Mouse (Mus musculus) left cerebral cortex, postnatal 14 days (tissue): ENCODE measurements around the gene Gpr160. TPM values are rescaled to one million over a fixed set of nuclear protein-coding genes. Genes with fewer than 3 reads are reported as not detected.
"Not testable (repeated sequence)": the region's sequence is repeated elsewhere in the genome, so short reads cannot be mapped to it uniquely, and the experiment has no call there.

Source experiments
- DNase-seq, 2 experiments: peaks; one replicate each; pipeline ENCODE4 v3.0.0; 2021 to 2022; ENCODE audit warnings: low spot score in 2 of 2, mixed read lengths in 1 of 2
- intact Hi-C: fragments of 180-260 bp; cut with DNase I; formaldehyde crosslinking; loops from one replicate; pipeline ENCODE4 v1.15.1; 2025
- long read RNA-seq, 2 experiments: library from polyadenylated mRNA; stranded (forward); transcript quantifications; one replicate each; pipeline ENCODE4 v2.0.0; 2021
- total RNA-seq, 2 experiments: library from RNA; stranded (reverse); gene quantifications; 2 replicates each; pipeline ENCODE4 v1.2.3; 2021

Gene Gpr160
- under 1 TPM; 0.22 to 0.53 TPM for total RNA-seq
- long read RNA-seq, experiment 1, partial matches to known transcripts = 0 of 1 reads
- long read RNA-seq, experiment 1, other reads (novel, unspliced or antisense) = 0 of 1 reads
- long read RNA-seq, experiment 2 = 0 reads

DNA sequence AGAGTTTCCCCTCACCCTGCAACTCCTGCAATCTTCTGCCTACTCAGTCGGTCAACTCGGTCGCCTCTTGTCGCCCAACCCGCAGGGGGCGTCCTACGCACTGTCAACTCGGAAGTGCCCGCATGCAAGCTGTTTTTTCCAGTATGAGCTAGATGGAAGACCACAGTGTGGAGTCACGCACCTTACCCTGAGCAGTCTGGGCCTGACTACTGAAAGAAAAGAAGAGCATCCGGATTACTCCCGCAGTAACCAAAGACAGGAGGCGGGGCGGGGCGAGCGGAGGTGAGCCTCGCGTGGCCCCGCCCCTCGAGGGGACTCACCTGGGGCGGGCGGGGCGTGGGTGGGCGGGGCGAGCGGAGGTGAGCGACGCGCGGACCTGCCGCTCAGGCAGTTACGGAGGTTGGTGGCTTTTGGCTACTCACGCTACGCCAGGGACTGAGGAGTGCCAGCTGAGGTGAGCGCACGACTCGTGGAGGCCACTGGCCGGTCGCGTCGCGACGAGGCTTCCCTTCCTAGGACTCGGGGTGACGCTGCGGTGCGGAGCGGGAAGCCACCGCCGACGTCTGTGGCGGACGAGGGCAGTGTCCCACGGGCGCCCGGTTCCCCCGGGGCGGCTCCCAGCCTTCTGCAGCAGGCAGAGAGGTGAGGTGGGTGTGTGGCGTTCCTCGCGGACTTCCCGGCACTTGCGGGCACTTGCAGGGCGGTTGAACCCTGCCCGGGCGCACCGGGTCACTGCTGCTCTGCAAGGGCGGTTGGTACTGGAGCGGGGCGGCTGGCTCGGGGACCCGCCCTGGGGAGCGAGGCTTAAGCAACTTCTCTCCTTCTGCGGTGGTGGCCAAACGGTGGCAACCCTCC lies at the start of gene Gpr160:
TSS of gene Gpr160 (plus strand) at position 347 of the 855 bp plus-strand sequence.
- intact Hi-C loops = no loop called here
- DNase-seq = peak; percentile 63 to 64

DNA sequence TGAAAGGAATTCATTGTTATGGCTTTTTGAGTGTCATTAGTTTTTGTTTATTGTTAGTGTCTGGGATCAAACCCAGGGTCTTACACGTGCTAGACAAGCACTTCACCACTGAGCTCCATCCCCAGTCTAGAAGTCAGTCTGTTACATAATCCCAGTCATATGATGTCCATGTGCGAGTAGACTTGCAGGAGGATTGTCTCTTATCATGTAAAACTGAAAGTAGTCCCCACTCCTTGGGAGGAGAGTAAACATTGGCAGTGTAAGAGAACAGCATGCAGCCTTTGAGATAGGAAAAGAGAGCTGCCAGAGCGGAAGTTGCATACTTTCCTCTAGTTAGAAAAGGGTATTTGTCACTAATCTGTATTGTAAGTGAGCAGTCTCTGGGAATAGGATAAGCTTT lies 42.9 kb upstream of the Gpr160 start:
- intact Hi-C loops = loop anchor here (5.0 kb wide), 1 partner anchor 211 kb away; the partner anchor contains the start of gene Mynn
- no peak for DNase-seq

DNA sequence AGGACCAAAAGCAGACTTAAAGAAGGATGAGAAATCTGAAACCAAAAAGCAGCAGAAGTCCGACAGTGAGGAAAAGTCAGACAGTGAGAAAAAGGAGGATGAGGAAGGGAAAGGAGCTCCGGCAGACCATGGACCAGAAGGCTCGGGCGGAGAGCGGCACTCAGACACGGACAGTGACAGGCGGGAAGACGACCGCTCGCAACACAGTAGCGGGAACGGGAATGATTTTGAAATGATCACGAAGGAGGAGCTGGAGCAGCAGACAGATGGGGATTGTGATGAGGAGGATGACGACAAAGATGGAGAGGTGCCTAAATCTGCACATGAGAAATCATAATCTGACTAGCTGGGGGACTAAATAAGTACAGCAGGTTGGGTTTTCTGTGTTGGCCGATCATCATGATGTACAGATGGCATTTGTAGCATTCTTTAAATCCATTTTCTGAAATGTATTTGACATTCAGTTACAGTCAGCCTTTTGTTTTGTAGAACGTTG lies 37.1 kb upstream of the Gpr160 start:
- DNase-seq = no peak
- intact Hi-C loops = no loop called here

DNA sequence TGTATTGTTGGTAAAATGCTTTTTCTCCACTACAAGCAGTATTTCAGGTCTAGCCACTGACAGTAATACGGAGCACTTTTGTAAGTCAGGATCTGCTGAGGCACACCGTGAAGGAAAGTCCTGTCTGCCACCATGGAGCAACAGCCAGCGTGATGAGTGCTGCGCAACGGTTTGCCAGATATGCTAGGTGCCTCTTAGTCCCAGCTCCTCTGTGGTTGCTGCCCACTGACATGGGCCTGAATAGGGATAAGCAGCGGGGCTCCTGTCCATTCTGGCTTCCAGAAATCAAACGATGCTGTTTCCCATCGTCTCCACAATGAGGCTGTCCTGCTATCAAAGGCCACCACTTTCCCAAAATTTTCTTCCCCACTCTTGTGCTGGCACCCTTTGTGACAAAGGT lies 33.6 kb upstream of the Gpr160 start:
- intact Hi-C loops = no loop called here
- DNase-seq = no peak

DNA sequence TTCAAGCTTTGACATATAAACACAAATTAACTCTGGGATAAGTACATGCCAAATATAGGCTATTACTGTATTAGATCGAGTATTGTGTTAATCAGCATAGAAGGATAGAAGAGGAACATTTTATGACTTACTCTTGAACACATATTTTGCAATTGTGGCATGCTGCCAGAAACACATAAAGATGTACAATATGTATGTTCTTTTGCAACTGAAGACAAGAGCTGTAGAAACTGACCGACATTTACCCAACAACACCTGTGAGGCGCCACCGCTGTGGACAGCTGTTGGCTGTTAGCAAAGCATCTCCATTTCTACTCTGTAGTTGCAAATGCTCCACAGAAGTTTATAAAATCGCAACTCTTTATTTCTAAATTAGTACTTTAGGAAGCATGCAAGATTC lies 29.7 kb upstream of the Gpr160 start:
- no peak for DNase-seq
- intact Hi-C loops = no loop called here

DNA sequence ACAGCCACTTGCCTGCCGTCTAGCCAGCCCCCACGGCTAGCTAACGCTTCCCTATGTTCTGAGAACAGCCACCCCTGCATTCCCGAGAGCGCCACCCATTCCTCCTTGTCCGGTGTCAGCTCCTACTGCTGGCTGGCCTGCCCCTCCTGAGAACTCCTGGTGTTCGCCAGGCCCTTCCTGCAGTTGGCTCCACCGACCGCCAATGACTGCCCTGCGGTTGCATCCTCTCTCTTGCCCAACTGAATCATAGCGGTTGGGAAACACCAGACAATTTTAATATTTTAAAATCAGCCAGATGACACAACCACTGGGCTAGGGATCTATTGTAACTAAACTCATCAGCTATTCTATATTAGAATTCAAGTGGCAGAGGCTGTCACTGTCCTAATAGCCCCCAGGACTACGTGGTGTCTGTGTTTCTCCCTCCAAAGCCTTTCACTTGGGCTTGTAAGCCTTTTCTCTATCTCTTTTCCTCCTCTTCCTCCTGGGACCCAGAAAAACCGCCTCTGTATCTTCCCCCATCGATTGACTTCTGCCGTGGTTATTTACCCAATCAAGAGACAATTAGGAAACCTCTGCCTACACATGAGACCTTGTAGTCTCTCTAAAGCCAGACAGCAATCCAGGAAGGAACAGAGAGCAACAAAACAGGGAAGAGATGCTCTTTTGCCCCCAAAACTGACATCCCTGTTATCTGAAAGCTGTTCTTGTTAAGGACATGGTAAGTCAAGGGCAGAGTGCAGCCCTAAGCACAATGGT lies 23.7 kb upstream of the Gpr160 start:
- intact Hi-C loops = no loop called here
- DNase-seq = no peak

DNA sequence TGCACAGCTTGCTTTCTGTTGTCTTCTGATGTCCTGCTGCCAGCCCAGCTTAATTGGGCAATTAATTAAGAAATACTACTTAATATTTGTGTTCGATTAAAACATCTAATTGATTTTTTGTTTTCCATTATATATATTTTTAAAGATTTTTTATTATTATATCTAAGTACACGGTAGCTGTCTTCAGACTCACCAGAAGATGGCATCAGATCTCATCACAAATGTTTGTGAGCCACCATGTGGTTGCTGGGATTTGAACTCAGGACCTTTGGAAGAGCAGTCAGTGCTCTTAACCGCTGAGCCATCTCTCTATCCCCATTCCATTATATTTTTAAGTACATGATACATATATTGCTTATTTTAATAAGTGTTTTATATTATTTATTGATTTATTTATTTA lies 22.5 kb upstream of the Gpr160 start:
- intact Hi-C loops = no loop called here
- DNase-seq = no peak

DNA sequence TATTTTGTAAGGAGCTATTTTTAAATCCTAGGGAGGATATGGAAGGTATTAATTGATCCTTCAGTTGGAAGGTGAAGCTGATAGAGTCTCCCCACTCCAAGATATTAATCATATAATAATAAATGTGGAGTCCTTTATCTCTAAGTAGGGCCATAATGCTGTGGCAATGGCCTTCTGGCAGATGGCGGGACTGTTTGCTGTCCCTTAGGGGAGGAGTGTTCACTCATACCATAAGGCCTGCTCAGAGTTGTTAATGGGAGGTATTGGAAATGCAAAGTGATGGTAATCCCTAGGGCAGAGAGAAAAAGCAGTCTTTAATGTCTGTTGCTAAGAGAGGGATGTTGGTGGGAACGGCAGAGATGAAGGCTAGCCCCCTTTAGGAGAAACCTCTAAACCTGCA lies 10.0 kb upstream of the Gpr160 start:
- no peak for DNase-seq
- intact Hi-C loops = no loop called here

DNA sequence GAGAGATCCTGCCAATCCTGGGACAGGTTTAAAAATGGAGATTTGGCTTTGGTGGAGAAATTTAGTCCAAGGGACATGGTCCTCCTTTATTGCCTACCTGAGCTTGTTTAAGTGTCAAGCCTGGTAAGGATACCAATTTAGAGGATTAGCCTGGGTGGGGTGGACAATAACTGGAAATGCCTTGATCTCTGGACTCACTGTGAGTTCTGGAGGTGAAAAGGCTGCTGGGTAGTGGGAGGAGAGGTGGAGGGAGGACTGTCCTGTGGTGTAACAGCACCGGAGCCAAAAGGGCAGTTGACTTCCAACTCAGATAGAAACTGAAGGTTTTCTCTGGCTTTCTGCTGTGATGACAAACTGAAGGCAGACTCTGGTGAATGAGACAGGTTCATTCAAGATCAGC lies 8.3 kb upstream of the Gpr160 start:
- intact Hi-C loops = no loop called here
- DNase-seq = no peak

DNA sequence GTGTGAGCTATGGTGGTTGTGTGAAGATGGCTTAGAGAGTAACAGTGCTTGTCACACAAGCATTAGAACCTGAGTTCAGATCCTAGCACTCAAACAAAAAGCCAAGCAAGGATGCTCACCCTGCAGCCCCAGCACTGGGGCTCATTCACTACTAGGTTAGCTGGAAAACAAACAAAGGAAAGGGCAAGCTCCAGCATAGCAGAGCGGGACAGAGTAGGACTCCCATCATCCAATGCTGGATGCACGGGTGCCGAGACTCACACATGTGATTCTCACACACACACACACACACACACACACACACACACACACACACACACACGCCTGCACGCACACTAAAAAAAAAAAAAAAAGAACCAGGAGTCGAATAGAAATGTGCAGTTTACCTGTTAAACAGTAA lies 4.3 kb upstream of the Gpr160 start:
- intact Hi-C loops = no loop called here
- no peak for DNase-seq

DNA sequence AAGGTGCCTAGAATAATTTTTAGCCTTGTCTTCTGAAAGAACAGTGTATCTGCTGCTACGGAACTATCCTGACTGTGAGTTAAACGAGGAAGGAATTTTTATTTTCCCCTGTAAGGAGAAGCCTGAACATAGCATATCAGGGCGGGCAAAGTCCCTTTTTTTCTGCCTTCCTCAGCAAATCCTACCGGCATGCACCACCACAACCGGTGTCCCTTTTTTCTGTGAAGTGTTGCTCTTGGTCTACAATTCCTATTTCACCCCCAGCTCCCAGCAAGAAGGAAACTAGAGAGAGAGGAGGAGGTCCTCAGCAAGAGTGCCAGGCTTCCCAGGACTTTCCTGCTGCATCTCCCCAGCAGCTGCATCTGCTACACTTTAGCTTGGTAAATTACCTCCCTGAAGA lies 2.2 kb upstream of the Gpr160 start:
- intact Hi-C loops = no loop called here
- no peak for DNase-seq

DNA sequence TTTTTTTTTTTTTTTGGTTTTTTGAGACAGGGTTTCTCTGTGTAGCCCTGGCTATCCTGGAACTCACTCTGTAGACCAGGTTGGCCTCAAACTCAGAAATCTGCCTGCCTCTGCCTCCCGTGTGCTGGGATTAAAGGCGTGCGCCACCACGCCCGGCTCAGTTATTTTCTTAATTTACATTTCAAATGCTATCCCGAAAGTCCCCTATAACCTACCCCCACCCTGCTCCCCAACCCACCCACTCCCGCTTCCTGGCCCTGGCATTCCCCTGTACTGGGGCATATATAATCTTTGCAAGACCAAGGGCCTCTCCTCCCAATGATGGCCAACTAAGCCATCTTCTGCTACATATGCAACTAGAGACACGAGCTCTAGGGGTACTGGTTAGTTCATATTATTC lies 3.8 kb downstream of the Gpr160 start:
- DNase-seq, intact Hi-C loops: not testable (repeated sequence)

DNA sequence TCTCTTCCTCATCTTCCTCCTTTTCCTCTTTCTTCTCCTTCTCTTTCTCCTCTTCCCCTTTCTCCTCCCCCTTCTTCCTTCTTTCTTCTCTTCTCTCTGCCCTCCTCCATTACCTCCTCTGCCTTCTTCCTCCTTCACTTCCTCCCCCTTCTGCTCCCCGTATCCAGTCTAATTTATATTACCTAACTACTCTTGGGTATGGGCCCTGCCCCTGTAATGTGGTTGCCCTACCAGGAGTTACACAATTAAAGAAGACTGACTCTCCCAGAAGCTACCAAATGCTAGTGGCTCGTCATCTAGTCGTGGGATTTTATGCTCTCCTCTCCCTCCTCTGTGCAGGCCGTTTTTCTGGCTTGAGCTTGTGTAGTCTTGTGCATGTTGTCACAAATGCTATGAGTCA lies 5.0 kb downstream of the Gpr160 start:
- no peak for DNase-seq
- intact Hi-C loops = no loop called here

DNA sequence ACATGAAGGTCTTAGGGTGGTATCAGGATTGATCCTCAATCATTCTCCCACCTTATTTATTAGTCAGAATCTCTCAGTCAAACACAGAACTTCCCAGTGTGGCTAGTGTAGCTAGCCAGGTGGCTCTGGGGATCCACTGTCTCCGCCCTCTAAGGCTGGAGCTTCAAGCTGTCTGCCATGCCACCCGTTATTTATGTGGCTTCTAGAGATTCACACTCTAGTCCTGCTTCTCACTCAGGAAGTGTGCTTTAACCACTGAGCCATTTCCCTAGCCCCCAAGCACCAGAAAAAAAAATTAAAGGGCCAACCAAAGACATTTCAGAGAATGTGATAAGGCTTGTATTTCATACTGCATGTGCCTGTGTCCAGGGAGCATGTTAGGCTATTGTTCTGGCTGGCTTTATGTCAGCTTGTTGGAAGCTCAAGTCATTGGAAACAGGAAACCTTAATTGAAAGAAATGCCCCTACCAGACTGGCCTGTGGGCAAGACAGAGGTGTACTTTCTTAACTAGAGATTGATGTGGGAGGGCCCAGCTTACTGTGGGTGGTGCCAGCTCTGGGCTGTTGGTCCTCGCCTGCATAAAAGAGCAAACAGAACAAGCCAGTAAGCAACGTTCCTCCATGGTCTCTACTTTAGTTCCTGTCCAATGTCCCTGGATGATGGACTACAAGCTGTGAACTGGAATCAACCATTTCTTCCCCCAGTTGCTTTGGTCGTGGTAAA lies 8.1 kb downstream of the Gpr160 start:
- DNase-seq = no peak
- intact Hi-C loops = no loop called here

DNA sequence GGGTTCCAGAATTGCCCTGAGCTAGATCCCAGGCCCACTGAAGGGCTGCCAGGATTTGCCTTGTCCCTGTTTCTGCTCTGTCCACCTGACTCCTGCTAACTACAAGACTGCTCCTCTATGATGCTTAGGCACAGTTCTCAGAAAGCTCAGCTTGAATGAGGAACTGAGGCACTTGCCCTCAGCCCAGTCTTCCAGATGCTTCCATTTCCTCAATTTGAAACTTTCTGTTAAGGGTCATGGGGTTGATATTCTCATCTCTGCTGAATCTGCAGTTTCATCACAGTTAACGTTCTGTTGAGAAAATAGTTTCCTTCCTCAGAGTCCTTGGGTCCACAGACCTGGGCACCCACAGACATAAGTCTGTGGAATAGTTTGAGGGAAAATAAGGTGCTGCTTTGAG lies 8.9 kb downstream of the Gpr160 start:
- intact Hi-C loops = no loop called here
- peak in 1 of 2 experiments; percentile 21 for DNase-seq

DNA sequence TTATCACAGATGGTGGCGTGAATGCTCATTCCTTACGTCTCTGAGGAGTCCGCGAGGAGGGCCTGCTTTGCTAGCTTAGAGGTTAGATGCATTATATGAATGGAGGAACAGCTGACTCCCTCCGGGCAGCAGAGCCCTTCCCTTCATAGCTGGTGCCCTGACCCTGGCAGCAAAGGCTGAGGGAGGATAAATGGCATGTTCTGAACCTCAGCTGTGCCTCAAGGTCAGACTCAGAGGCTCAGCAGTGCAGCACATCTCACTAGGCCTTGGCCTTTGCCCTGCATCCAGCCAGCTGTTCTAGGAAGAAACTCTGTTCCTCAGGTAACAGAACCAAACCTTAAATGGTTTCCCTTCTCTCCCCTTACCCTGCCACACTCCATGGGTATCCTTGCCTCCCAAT lies 12.4 kb downstream of the Gpr160 start:
- intact Hi-C loops = no loop called here
- no peak for DNase-seq

DNA sequence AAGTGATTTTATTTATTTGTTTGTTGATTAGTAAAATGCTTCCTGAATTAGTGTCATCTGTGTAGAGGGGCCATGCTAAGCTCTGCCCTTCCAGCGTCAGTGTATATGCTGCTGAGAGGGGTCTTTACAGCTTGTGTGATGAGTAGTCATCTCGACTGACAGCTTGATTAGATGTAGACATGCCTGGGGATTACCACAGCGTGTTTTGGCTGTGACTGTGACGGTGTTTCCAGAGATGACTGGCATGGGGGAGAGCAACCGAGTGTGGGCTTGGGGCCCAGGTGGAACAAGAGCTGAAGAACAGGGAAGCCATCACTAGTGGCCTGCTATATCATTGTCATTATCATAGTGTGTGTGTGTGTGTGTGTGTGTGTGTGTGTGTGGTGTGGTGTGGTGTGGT lies 12.9 kb downstream of the Gpr160 start:
- intact Hi-C loops = no loop called here
- no peak for DNase-seq

DNA sequence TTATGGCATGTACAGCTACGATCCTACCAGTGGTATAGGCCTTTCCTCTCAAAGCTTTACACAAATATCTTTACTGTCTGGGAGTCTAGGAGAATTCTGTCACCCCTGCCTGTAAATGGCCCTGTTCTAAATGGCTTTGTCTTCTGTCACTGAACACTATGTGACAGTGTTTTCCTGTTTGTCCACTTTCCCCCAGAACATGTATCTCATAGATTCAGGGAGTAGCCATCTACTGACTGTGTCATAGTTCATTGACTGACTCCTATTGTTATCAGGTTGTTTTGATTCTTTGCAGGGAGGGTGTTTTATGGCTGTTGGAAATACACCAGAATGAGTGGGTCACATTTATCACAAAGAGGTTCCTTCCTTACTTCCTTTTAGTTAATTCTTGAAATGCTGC lies 14.2 kb downstream of the Gpr160 start:
- intact Hi-C loops = no loop called here
- no peak for DNase-seq

DNA sequence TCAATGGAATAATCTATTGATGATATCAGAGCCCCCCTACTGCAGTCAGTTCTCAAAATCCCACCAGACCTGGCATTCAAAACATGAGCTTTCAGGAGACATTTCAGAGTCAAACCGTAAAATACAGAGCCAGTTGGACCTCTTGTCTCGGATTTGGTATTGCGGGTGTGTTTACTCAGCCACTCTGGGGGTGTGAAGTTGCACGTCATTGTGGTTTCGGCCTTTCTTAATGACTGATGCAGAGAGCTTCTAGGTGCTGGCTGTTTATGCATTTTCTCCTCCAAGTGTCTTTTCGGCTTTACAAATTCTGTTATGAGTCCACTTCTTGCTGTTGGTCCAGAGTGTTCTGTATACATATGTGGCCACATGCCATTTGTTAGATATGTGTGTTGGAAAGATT lies 21.0 kb downstream of the Gpr160 start:
- intact Hi-C loops = no loop called here
- DNase-seq = no peak

DNA sequence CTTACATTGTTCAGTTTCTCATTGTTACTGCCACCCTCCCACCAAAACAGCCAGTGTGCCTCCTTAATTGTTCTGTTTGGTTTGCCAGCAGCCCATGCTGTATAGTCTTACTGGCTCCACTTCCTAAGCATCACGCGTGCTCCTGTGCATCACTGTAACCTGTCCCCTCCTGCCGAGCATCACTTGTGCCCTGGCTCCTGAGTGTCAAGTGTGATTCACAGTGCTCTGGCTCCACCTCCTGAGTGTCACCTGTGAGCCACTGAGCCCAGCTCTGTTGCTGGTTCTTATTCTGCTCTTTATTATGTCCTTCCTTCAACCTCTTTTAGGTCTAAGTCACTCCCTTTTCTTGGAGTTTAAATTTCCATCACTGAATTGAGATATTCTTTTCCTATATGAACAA lies 31.7 kb downstream of the Gpr160 start:
- intact Hi-C loops = no loop called here

More for the DNA sequence above, 31.7 kb downstream of the Gpr160 start:
- no peak for DNase-seq
